Mouse (Mus musculus): ENCODE data around the gene Topbp1. TPM values are rescaled to one million over a fixed set of nuclear protein-coding genes. Genes with fewer than 3 reads are reported as not detected.

The Topbp1 gene
- polyA plus RNA-seq, 1 experiment from 2014 or later = 66.3 TPM

DNA sequence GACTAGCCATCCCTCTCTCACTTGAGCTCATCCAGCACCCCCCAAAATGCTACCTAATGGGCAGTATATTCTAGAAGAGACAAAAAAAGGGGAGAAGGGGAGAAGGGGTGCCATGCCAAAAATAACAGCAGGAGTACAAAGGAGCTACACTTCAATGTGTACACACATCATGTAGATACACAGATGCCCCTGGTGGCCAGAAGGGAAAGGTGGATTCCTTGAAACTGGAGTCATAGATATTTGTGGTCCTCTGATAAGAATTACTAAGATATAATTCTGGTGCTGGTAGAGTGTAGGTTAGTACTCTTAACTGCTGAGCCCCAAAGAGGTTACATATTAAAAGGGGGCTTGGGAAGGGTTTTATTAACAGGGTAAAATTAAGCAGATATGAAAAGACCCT, 52.9 kb downstream of the Topbp1 start:
- no peak for ATAC-seq
- Histone ChIP-seq H3K27me3 (no peaks in the 10 kb centered on the region), H3K9ac (no peak overlapping the region), H3K36me3 (ENCODE audit: poor library complexity, severe bottlenecking) (peaks cover 52% of the 10 kb centered on the region), H3K27ac (no peak overlapping the region), H3K4me3 (no peak overlapping the region), H3K4me1 (peaks cover 7% of the 10 kb centered on the region), H3K4me2 (no peak overlapping the region), H3K9me3 (replicated peaks) (no peaks in the 10 kb centered on the region)

DNA sequence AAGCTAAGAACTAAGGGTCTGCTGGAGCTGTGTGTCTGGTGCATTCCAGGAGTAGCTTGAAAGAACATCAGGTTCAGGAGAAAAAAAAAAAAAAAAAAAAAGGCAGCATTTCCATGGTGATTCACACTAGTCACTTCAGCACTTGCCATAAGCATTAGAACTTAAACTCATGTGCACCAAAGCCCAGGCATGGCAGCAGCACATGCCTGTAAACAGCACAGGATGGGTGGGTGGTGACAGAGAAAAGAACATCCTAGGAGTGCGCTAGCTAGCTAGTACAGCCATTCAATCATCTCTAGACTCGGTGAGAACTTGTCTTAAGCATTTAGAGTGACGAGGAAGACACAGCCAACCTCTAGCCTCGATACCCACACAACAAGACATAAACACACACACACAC, 53.5 kb downstream of the Topbp1 start:
- peaks cover 52% of the 10 kb centered on the region for H3K36me3 ChIP-seq (ENCODE audit: poor library complexity, severe bottlenecking)
- 83% methylated on average over 4 of the region's 4 CpGs for WGBS
- no peak overlapping the region for H3K4me2 ChIP-seq
- H3K9me3 ChIP-seq (replicated peaks) = no peaks in the 10 kb centered on the region
- peaks cover 14% of the 10 kb centered on the region for H3K4me1 ChIP-seq
- no peak overlapping the region for H3K4me3 ChIP-seq
- no peak for ATAC-seq
- H3K27me3 ChIP-seq = no peaks in the 10 kb centered on the region
- no peak overlapping the region for H3K27ac ChIP-seq
- no peak overlapping the region for H3K9ac ChIP-seq

DNA sequence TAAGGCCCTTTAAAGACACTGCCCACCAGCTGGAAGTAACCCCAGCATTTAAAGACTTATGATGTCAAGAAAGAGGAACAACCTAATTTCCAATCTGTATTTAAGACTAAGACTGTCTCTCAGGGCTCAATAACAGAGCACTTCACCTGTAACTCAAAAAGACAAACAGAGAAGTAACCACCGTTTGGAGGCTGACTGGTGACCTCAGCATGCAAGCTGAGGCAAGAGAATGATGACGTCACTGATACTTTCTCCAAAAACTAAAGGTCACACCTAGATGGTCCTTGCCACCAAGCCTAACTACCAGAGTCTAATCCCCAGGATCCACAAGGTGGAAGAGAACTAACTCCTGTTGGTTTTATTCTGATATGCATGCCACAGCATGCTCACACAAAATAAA, 55.6 kb downstream of the Topbp1 start:
- no peak overlapping the region for H3K4me2 ChIP-seq
- 77% methylated on average over 2 of the region's 2 CpGs for WGBS
- no peak overlapping the region for H3K9ac ChIP-seq
- H3K27me3 ChIP-seq = no peaks in the 10 kb centered on the region
- no peak overlapping the region for H3K4me3 ChIP-seq
- H3K27ac ChIP-seq = no peak overlapping the region
- H3K36me3 ChIP-seq (ENCODE audit: poor library complexity, severe bottlenecking) = peaks cover 44% of the 10 kb centered on the region
- no peaks in the 10 kb centered on the region for H3K9me3 ChIP-seq (replicated peaks)
- peaks cover 17% of the 10 kb centered on the region for H3K4me1 ChIP-seq
- no peak for ATAC-seq

DNA sequence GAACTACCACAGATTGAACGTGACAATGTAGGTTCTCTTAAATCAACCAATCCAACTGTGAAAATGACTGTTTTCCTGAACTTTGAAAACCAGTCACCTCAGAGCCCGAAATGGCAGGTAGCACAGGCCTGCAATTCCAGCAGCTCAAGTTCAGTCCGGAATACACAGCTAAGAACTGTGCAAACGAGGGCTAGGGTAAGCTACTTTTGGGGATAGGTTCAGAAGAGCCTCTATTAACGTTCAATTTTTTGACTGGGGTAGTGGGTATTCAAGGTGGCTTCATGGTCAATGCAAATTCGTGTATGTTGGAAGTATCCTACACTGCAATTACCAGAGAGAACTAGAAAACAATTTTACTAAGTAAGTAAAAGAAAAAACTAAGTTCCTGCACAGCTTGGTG, 58.1 kb downstream of the Topbp1 start:
- Histone ChIP-seq H3K27ac (no peak overlapping the region), H3K27me3 (no peaks in the 10 kb centered on the region), H3K4me1 (peaks cover 28% of the 10 kb centered on the region), H3K4me3 (peak overlapping the region; percentile 90), H3K9me3 (replicated peaks) (no peaks in the 10 kb centered on the region), H3K4me2 (peak overlapping the region; percentile 90), H3K36me3 (ENCODE audit: poor library complexity, severe bottlenecking) (peaks cover 24% of the 10 kb centered on the region), H3K9ac (peak overlapping the region; percentile 95)
- WGBS = 70% methylated on average over 6 of the region's 6 CpGs
- no peak for ATAC-seq

DNA sequence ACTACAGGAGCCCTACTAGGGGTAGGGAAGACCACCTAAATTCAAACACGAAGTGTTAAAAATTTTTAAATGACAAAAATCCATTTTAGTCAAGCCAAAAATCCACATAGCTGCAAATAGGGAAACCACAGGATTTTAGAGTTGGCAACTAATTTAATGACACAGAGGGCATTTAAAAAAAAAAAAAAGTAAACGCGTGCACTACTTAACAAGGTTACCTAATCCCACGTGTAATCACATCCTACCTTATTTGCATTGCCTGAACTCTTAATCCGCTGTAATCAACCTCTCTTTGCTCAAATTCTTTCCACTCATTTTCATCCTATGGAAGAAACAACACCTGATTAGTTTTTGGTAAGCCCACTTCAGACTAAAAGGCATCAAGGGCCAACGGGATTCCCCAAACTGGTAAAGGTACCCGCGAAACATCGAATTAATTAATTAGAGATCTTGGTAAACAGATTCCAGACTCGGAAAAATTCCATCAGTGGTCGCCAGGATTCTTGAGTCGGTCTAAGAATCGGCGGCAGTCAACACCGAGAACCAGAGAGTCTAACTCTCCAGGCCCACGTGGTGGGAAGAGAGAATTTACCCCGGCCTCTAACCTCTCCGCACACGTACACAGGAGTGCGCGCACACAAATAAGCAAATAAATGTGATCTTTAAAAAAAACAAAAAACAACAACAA, 58.9 kb downstream of the Topbp1 start:
- under 1% methylated on average over 21 of the region's 21 CpGs for WGBS
- H3K27ac ChIP-seq = 0 out of 2 replicates have a peak overlapping the region, but pooled peaks have one; percentile 96
- H3K9me3 ChIP-seq (replicated peaks) = no peaks in the 10 kb centered on the region
- peak overlapping the region; percentile 95 for H3K9ac ChIP-seq
- H3K4me1 ChIP-seq = peaks cover 28% of the 10 kb centered on the region
- H3K27me3 ChIP-seq = no peaks in the 10 kb centered on the region
- H3K36me3 ChIP-seq (ENCODE audit: poor library complexity, severe bottlenecking) = peaks cover 16% of the 10 kb centered on the region
- ATAC-seq = no peak
- peak overlapping the region; percentile 90 for H3K4me3 ChIP-seq
- peak overlapping the region; percentile 90 for H3K4me2 ChIP-seq

DNA sequence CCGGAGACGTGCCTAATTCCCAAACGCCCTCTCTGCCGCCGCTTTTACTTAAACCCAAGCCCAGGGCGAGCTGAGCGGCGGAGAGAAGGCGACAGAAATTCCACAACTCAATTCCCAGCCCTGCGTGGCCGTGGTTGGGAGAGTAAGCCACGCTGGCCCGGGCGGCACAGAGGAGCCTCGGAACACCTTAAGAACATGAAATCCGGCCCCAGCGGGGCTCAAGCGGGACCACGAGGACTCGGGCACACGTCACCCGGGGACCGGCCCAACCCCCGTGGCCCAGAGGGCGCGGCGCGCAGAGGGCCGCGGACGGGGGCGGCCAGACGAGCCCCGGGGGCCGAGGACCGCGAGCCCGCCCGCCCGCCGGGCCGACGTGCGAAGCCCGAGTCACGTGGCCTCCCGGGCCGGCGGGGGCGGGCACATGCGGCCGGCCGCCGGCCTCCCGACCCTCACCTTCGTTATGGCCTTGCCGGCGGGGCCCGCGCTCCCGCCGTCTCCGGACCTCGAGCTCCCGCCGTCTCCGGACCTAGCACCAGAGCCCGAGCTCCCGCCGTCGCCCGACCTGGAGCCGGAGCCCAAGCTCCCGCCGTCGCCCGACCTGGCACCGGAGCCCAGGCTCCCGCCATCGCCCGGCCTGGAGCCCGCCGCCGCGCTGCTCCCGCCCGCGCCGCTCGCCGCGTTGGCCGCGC, 59.7 kb downstream of the Topbp1 start:
- H3K27me3 ChIP-seq = no peaks in the 10 kb centered on the region
- H3K9ac ChIP-seq = peak overlapping the region; percentile 95
- peak overlapping the region; percentile 90 for H3K4me3 ChIP-seq
- peaks cover 32% of the 10 kb centered on the region for H3K4me1 ChIP-seq
- no peaks in the 10 kb centered on the region for H3K9me3 ChIP-seq (replicated peaks)
- 1% methylated on average over 66 of the region's 94 CpGs for WGBS
- ATAC-seq = peak; percentile 33
- peak overlapping the region; percentile 90 for H3K4me2 ChIP-seq
- peak overlapping the region; percentile 96 for H3K27ac ChIP-seq
- H3K36me3 ChIP-seq (ENCODE audit: poor library complexity, severe bottlenecking) = peaks cover 9% of the 10 kb centered on the region

DNA sequence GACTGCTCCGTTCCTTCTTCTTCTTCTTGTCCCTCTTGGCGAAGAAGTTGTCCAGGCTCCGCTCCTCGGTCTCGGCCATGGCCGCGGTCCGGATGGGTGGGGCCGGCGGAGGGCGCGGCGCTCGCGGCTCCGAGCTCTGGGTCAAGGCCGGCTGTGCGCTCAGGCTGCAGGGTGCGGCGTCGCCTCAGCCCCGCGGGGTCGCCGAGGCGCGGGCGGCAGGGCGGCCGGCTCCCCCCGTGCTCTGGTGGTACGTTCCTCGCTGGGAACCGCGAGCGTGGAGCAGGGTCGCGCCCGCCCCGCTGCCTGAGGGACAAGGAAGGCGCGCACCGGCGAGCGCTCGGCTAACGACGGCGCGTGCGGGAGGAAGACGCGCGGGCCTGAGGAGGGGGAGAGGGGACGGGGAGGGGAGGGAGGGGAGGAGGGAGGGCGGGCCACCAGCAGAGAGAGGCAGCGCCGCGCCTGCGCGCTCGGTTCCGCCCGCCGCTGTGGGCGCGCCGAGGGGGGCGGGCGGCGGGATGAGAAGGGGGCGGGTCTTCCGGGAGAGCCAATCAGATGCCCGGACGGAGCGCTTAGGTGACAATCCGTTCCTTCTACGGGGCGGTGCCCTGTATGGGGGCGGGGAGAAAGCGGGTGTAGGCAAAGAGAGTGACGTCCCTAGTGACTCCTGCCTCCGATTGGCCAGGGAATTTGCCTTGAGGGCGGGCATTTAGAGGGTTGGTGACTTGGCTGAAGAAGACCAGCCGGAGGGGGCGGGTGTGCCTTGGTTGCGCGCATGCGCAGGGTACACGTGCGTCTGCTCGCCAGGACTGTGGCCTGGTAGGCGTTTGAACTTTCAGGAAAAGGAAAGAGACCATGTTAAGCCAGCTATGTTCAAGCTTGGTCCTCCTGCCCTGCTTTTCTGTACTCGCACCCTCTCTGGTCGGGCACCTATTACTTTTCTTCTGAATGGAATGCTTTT, 60.6 kb downstream of the Topbp1 start, which contains the start of gene Cdv3:
TSS of gene Cdv3 (minus strand) at position 551 of the 958 bp plus-strand sequence.
- Histone ChIP-seq H3K9ac (peak within 1 kb of the TSS; percentile 95), H3K36me3 (ENCODE audit: poor library complexity, severe bottlenecking) (peaks cover 3% of the 10 kb centered on the region), H3K9me3 (replicated peaks) (no peaks in the 10 kb centered on the region), H3K4me2 (peak within 1 kb of the TSS; percentile 90), H3K27ac (peak within 1 kb of the TSS; percentile 96), H3K27me3 (no peaks in the 10 kb centered on the region), H3K4me1 (peaks cover 35% of the 10 kb centered on the region), H3K4me3 (peak within 1 kb of the TSS; percentile 90)
- under 1% methylated on average over 78 of the region's 95 CpGs for WGBS
- ATAC-seq = peak; percentile 99

DNA sequence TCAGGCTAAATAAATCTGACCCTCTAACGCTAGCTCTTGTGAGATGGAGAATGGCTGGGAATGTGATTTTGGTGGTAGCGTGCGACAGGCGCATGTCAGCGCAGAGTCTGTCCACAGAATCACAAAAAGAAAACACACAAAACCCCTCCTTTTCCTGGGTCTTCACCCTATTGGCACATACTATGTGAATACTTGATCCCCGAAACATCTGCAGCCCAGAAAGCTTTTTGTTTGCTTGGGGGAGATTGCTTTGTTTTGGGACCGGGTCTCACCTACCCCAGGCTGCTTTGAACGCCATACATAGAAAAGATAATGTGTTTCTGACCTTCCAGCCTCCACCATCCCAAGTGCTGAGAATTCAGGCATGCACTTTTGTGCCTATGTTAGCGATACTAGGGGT, 61.3 kb downstream of the Topbp1 start:
- ATAC-seq = no peak; the same call in 1 of the 2 replicates

DNA sequence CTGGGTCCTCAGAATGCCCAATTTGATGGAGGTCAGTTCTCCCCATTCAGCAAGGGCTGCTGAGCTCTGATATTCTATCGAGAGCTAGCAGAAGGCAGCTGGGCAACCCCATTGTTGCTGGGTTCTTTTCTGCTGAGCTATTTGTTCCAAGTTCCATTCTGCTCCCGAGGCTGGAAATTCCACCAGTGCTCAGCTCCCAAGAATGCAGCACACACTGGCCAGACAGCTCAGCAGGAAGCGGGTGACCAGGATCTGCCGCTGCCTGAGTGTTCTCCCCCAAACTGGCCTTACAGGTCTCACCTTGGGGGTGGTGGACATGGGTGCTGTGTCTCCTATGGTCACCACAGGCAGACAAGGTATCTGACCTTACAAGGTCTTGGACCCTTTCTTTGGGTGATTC, 64.9 kb downstream of the Topbp1 start:
- no peak overlapping the region for H3K4me2 ChIP-seq
- ATAC-seq = no peak
- H3K4me3 ChIP-seq = no peak overlapping the region
- no peaks in the 10 kb centered on the region for H3K36me3 ChIP-seq (ENCODE audit: poor library complexity, severe bottlenecking)
- H3K4me1 ChIP-seq = peaks cover 18% of the 10 kb centered on the region
- no peak overlapping the region for H3K27ac ChIP-seq
- H3K9me3 ChIP-seq (replicated peaks) = no peaks in the 10 kb centered on the region
- no peak overlapping the region for H3K9ac ChIP-seq
- WGBS = 46% methylated on average over 4 of the region's 4 CpGs
- no peaks in the 10 kb centered on the region for H3K27me3 ChIP-seq

More for the DNA sequence above, 61.3 kb downstream of the Topbp1 start:
- peak overlapping the region; percentile 52 for H3K9ac ChIP-seq
- 0 out of 2 replicates have a peak overlapping the region, but pooled peaks have one; percentile 40 for H3K27ac ChIP-seq
- peak overlapping the region; percentile 61 for H3K4me2 ChIP-seq
- WGBS = 62% methylated on average over 9 of the region's 9 CpGs
- no peaks in the 10 kb centered on the region for H3K27me3 ChIP-seq
- peaks cover 35% of the 10 kb centered on the region for H3K4me1 ChIP-seq
- no peaks in the 10 kb centered on the region for H3K36me3 ChIP-seq (ENCODE audit: poor library complexity, severe bottlenecking)
- H3K9me3 ChIP-seq (replicated peaks) = no peaks in the 10 kb centered on the region
- peak overlapping the region; percentile 90 for H3K4me3 ChIP-seq

DNA sequence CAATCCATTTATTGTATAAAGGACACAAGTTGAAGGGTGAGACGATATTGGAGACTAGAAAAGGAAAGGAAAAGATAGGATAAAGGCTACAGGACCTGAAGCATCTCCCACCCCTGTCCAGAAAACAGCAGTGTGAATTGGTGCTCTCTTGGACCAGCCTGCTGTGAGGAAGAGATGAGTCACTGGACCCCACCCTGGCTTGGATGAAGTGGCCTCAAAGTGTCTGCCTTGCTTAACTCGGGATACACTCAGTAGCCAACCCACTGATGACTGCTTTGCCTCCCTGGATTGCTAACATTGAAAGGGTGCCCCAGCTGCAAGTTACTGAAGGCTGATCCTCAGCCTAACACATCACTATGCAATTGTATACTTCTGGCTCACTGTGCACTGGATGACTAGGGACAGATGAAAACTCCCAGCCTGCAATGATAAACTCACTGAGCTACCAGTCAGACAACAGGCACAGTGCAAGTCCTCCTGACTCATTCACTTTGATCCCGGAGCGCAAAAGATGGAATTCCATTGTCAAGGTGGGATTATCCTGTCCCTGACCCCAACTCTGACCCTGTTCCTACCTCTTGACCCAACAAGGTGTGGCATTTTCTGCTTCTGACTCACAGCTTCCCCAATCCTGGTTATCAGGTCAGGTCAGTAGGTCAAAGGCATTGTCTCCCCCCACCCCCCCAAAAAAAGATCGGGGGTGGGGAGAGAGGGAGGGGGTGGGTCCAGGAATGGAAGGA, 67.4 kb downstream of the Topbp1 start:
- no peak for ATAC-seq
- no peak overlapping the region for H3K27ac ChIP-seq
- no peak overlapping the region for H3K4me2 ChIP-seq
- no peaks in the 10 kb centered on the region for H3K9me3 ChIP-seq (replicated peaks)
- no peak overlapping the region for H3K4me3 ChIP-seq
- H3K9ac ChIP-seq = no peak overlapping the region
- H3K4me1 ChIP-seq = peaks cover 7% of the 10 kb centered on the region
- WGBS = 71% methylated on average over 5 of the region's 5 CpGs
- H3K27me3 ChIP-seq = no peaks in the 10 kb centered on the region
- no peaks in the 10 kb centered on the region for H3K36me3 ChIP-seq (ENCODE audit: poor library complexity, severe bottlenecking)
